Mouse (Mus musculus): ENCODE data around the gene Gbp2b. TPM values are rescaled to one million over a fixed set of nuclear protein-coding genes. Genes with fewer than 3 reads are reported as not detected.
A peak's percentile ranks its signal among the peaks of the same experiment; 100 is the strongest.
"Not testable (repeated sequence)": the region's sequence is repeated elsewhere in the genome, so short reads cannot be mapped to it uniquely, and the experiment has no call there.

Gbp2b gene
- total RNA-seq, 1 experiment from 2014 or later, result not detected

- ATAC-seq (replicated peaks in 1 of 2; ENCODE audit: insufficient read depth in 1 of 2, low FRiP score in 2 of 2, low TSS enrichment in 1 of 2, low read depth in 1 of 2, poor library complexity in 2 of 2, severe bottlenecking in 2 of 2), result no peak
Observed at GRCm38 (mm10) chr3:142601675-142602074, 7.0 kb downstream of the Gbp2b start.

GRCm38 (mm10) chr3:142618658-142619057 lies 24.0 kb downstream of the Gbp2b start:
- ATAC-seq (replicated peaks in 1 of 2; ENCODE audit: insufficient read depth in 1 of 2, low FRiP score in 2 of 2, low TSS enrichment in 1 of 2, low read depth in 1 of 2, poor library complexity in 2 of 2, severe bottlenecking in 2 of 2), result no peak

DNA sequence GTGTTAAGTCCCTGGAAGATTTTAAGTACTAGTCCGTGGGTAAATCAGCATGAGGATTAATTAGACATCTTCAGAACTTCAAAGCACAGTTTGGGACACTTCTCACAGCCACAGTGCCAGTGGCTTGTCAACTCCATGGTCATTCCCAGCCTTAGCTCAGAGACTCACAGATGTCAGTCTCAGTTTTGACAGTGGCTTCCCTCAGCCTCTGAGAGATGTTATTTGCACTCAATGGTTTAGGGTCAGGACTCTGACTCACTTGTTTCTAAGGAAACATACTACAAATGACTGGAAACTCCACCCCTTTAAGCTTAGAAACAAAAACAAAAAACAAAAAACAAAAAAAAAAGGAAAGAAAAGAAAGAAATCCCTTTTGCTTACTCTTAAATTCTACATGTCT lies 25.0 kb downstream of the Gbp2b start:
- 0 out of 4 replicates have a peak, but pooled peaks of 1 of the 2 experiments have one; percentile 24 for ATAC-seq (replicated peaks in 1 of 2; ENCODE audit: insufficient read depth in 1 of 2, low FRiP score in 2 of 2, low TSS enrichment in 1 of 2, low read depth in 1 of 2, poor library complexity in 2 of 2, severe bottlenecking in 2 of 2)

DNA sequence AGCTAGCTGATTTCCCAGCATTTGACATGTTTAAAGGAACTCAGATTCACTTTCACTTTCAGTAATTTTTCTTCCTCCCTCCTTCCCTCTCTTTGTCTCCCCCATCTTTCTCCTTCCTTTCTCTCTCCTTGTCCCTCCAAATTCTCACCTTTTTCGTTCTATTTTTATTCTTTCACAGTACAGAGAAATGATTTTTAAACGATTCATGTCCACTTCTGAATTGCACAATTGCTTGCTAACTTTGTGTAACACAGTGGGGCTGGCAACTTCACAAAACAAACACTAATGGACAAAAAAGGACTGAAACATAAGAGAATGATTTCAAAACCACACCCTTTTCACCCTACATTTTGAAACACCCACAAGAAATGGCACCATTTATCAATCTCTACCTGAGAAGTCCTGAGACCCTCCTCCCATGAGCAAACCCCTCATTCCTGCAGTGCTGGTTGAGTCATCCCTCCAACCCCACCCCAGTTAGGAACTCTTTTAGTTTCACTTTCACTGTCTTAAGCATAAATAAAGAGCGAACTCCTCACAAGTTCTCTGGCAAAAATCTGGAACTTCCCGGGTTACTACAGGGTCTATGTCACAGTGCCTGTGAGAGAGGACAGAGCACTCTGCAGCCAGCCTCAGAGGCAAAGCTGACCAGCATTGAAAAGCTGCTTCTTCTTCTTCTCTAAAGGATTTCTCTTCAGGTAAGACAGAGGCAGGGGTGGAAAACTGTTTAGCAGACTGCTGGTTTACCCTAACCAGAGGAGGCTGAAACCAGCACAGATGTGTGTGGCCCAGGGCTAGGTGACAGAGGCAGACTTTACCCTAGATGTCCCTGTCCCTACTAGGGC lies 25.7 kb downstream of the Gbp2b start, which contains the start of gene Gbp2:
Gbp2 (plus strand) TSS at position 492 of the 845 bp plus-strand sequence.
- ATAC-seq (replicated peaks in 1 of 2; ENCODE audit: insufficient read depth in 1 of 2, low FRiP score in 2 of 2, low TSS enrichment in 1 of 2, low read depth in 1 of 2, poor library complexity in 2 of 2, severe bottlenecking in 2 of 2), result peak; percentile 62 to 80; a peak in 3 of 4 replicates

DNA sequence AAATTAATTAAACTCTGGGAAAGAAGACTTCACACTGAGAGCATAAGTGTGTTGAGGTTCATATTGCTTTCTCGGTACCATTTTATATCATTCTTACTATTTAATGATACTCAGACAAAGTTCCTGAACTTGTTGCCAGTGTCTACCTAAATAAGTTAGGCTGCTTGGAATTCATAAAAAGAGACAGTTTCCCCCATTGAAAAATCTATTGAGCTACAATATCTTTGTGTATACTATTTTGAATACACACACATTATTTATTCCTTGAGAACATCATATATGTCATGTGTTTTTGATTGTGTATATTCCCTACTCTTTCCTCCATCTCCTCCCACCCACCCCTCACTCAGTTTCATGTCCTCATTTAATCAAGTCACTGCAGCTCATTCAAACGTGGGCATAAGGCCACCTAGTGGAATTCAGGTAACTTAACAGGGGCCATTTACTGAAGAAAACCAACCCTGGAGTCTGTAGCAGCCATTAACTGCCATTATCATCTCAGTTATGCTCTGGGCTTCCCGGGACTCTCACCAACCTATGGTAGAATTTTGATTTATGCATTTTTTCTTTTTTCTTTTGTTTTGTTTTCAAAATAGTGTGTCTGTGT lies 26.4 kb downstream of the Gbp2b start:
- ATAC-seq (replicated peaks in 1 of 2; ENCODE audit: insufficient read depth in 1 of 2, low FRiP score in 2 of 2, low TSS enrichment in 1 of 2, low read depth in 1 of 2, poor library complexity in 2 of 2, severe bottlenecking in 2 of 2), result peak; percentile 78 to 82

DNA sequence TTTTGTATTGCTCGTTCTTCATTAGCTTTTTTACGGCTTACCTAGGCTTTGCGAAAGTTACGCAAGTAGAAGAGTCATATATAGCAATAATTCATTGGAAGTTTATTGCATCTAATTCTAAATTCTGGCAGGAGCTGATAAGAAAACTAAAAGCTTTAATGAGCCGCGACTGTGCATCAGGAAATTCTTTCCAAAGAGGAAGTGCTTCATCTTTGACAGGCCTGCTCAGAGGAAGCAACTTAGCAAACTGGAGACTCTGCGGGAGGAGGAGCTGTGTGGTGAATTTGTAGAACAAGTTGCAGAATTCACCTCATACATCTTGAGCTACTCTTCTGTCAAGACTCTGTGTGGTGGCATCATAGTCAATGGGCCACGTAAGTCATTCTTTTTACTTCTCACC lies 35.7 kb downstream of the Gbp2b start:
- peak; percentile 72 to 74 for ATAC-seq (replicated peaks in 1 of 2; ENCODE audit: insufficient read depth in 1 of 2, low FRiP score in 2 of 2, low TSS enrichment in 1 of 2, low read depth in 1 of 2, poor library complexity in 2 of 2, severe bottlenecking in 2 of 2)

DNA sequence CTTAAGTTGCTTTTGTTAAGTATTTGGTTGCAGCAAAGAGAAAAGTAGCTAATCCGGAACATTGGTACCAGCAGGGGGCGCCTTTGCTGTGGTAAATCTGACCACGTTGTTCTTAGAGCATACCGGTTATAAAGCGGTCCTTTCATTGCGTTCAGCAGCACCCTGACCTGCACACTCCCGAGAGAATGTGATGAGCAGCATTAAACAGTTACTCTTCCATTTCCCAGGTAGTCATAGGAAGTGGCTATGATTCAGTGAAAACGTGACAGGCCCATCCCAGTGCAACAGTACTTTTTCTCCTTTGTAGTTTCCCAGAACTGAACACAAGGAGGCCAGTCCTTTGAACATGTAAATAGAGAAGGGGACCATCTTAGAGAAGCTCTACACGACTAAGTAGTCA lies 45.6 kb downstream of the Gbp2b start:
- ATAC-seq (replicated peaks in 1 of 2; ENCODE audit: insufficient read depth in 1 of 2, low FRiP score in 2 of 2, low TSS enrichment in 1 of 2, low read depth in 1 of 2, poor library complexity in 2 of 2, severe bottlenecking in 2 of 2), result peak; percentile 82 to 86

GRCm38 (mm10) chr3:142645949-142646348 lies 51.3 kb downstream of the Gbp2b start:
- peak; percentile 65 to 68; a peak in 2 of 4 replicates for ATAC-seq (replicated peaks in 1 of 2; ENCODE audit: insufficient read depth in 1 of 2, low FRiP score in 2 of 2, low TSS enrichment in 1 of 2, low read depth in 1 of 2, poor library complexity in 2 of 2, severe bottlenecking in 2 of 2)

DNA sequence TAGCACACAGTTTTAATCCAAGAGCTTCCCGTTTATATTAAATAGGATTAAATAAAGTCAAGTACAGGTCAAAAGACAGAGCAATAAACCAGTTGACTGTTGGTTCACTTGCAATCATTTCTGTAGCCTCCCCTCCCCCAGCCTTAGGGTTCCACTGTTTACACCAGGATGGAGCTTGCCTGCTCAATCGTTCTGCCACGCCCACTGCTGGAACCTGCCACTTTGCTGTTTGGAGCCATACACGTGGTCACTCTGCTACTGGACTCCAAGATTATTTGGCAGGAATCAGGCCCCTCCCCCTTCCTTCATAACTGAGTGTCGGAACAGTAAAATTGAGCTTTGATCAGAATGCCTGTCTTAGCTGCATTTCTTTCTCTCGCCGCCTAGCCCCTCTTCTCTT lies 53.2 kb downstream of the Gbp2b start:
- ATAC-seq (replicated peaks in 1 of 2; ENCODE audit: insufficient read depth in 1 of 2, low FRiP score in 2 of 2, low TSS enrichment in 1 of 2, low read depth in 1 of 2, poor library complexity in 2 of 2, severe bottlenecking in 2 of 2), result not testable (repeated sequence)

GRCm38 (mm10) chr3:142650205-142650604 lies 55.6 kb downstream of the Gbp2b start:
- ATAC-seq (replicated peaks in 1 of 2; ENCODE audit: insufficient read depth in 1 of 2, low FRiP score in 2 of 2, low TSS enrichment in 1 of 2, low read depth in 1 of 2, poor library complexity in 2 of 2, severe bottlenecking in 2 of 2), result no peak

DNA sequence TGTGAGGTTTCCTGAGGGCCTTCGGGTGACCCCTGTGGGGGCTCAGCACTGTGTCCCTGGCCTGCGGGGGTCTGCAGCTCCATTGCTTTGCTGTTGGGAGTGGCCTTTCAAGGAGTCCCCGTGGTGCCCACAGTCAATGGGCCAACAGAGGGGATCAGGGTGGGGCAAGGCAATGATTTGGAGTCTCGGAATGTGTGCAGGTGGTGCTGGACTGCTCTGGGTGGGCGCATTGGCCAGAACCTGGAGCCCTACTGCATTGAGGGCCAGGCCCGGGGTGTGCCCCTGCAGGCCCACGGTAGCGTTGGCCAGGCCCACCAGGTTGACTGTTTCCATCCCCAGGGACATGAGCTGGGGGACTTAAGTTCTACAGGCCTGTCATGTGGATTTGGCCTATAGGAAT lies 70.1 kb downstream of the Gbp2b start:
- no peak for ATAC-seq (replicated peaks in 1 of 2; ENCODE audit: insufficient read depth in 1 of 2, low FRiP score in 2 of 2, low TSS enrichment in 1 of 2, low read depth in 1 of 2, poor library complexity in 2 of 2, severe bottlenecking in 2 of 2)

Other genes starting within 250 kb of the Gbp2b start
- 16.3 and 17.2 TPM in 2 replicates for gene Pdlim5, start 199.2 kb upstream of the Gbp2b start, total RNA-seq (2017)
- 18.6 and 24.2 TPM in 2 replicates for gene Gbp5, start 100.9 kb upstream of the Gbp2b start, total RNA-seq (2017)
- gene Gbp7, start 64.5 kb upstream of the Gbp2b start, total RNA-seq (2017), result 61.7 and 63.0 TPM in 2 replicates
- gene Gbp3, start 34.8 kb upstream of the Gbp2b start, total RNA-seq (2017), result 47.9 and 55.3 TPM in 2 replicates
- gene Gbp2, start 25.8 kb downstream of the Gbp2b start, total RNA-seq (2017), result 67.2 and 88.6 TPM in 2 replicates
- gene Kyat3, start 106.2 kb downstream of the Gbp2b start, total RNA-seq (2017), result 21.3 and 25.3 TPM in 2 replicates
- gene Gtf2b, start 170.2 kb downstream of the Gbp2b start, total RNA-seq (2017), result 136 and 166 TPM in 2 replicates